Mouse (Mus musculus) ES-E14 (cell line): Measurements from ENCODE around the gene 7530416G11Rik.

Experiments
- CHD2 ChIP-seq: IDR thresholded peaks from 2 replicates; pipeline ENCODE4 v1.6.1; 2014; ENCODE audit warnings: mild to moderate bottlenecking, low read depth, low read length, inconsistent platforms
- MAFK ChIP-seq: IDR thresholded peaks from 2 replicates; pipeline ENCODE4 v1.6.1; 2014; ENCODE audit warnings: mild to moderate bottlenecking, low read depth, low read length, inconsistent platforms; ENCODE audit not compliant: insufficient read depth
- ZC3H11A ChIP-seq: IDR thresholded peaks from 2 replicates; pipeline ENCODE4 v1.6.1; 2012; ENCODE audit warnings: low read depth, mild to moderate bottlenecking, inconsistent platforms, low read length, borderline replicate concordance
- ZNF384 ChIP-seq: IDR thresholded peaks from 2 replicates; pipeline ENCODE4 v1.6.1; 2012; ENCODE audit warnings: low read depth, low read length, inconsistent platforms

- TF ChIP-seq ZNF384 (no peak), MAFK (no peak), CHD2 (no peak), ZC3H11A (no peak)
Observed at GRCm38 (mm10) chr15:85462138-85462537, 40.9 kb downstream of the 7530416G11Rik start.
